Mouse (Mus musculus): Measurements from ENCODE around the gene Pdrg1. TPM values are rescaled to one million over a fixed set of nuclear protein-coding genes. Genes with fewer than 3 reads are reported as not detected.

The Pdrg1 gene
- polyA plus RNA-seq, 1 experiment, result 93.1 TPM

- Histone ChIP-seq H3K27ac (ENCODE audit: control insufficient read depth, insufficient read depth, low read length) (no peak overlapping the region), H3K4me1 (replicated peaks; ENCODE audit: control insufficient read depth, insufficient read depth, low read length) (no peaks in the 10 kb centered on the region), H3K27me3 (ENCODE audit: control insufficient read depth, insufficient read depth, low read length) (no peaks in the 10 kb centered on the region), H3K36me3 (ENCODE audit: control insufficient read depth, insufficient read depth, low read length) (no peaks in the 10 kb centered on the region), H3K4me3 (ENCODE audit: control insufficient read depth, insufficient read depth, low read length) (no peak overlapping the region)
- 90% methylated on average over 3 of the region's 3 CpGs for WGBS
- no peak for TF ChIP-seq CTCF (IDR thresholded peaks at IDR 0.05; ENCODE audit: borderline replicate concordance, control insufficient read depth, extremely low read depth, insufficient read depth, low read length, poor library complexity)
- no peak for TF ChIP-seq POLR2A (IDR thresholded peaks at IDR 0.05; ENCODE audit: control insufficient read depth, extremely low read depth, insufficient read depth, low read length, poor library complexity)
- DNase-seq, result no peak
Measured at GRCm38 (mm10) chr2:152976991-152977390, 38.2 kb downstream of the Pdrg1 start.

GRCm38 (mm10) chr2:152965555-152965954 lies 49.7 kb downstream of the Pdrg1 start:
- DNase-seq, result no peak
- Histone ChIP-seq H3K36me3 (ENCODE audit: control insufficient read depth, insufficient read depth, low read length) (no peaks in the 10 kb centered on the region), H3K27me3 (ENCODE audit: control insufficient read depth, insufficient read depth, low read length) (no peaks in the 10 kb centered on the region), H3K27ac (ENCODE audit: control insufficient read depth, insufficient read depth, low read length) (no peak overlapping the region), H3K4me3 (ENCODE audit: control insufficient read depth, insufficient read depth, low read length) (no peak overlapping the region), H3K4me1 (replicated peaks; ENCODE audit: control insufficient read depth, insufficient read depth, low read length) (0 out of 2 replicates have a peak, but pooled peaks cover 4% of the 10 kb centered on the region)
- TF ChIP-seq CTCF (IDR thresholded peaks at IDR 0.05; ENCODE audit: borderline replicate concordance, control insufficient read depth, extremely low read depth, insufficient read depth, low read length, poor library complexity) (no peak), POLR2A (IDR thresholded peaks at IDR 0.05; ENCODE audit: control insufficient read depth, extremely low read depth, insufficient read depth, low read length, poor library complexity) (no peak)
- 71% methylated on average over 4 of the region's 4 CpGs for whole genome bisulfite sequencing

GRCm38 (mm10) chr2:152962091-152962793 lies 53.0 kb downstream of the Pdrg1 start, which contains the start of gene Ttll9:
Gene Ttll9, plus strand, starts transcription at chr2:152962485.
- peak; percentile 16 for DNase-seq
- Histone ChIP-seq H3K4me3 (ENCODE audit: control insufficient read depth, insufficient read depth, low read length) (peak within 1 kb of the TSS; percentile 34), H3K27me3 (ENCODE audit: control insufficient read depth, insufficient read depth, low read length) (no peaks in the 10 kb centered on the region), H3K36me3 (ENCODE audit: control insufficient read depth, insufficient read depth, low read length) (no peaks in the 10 kb centered on the region), H3K4me1 (replicated peaks; ENCODE audit: control insufficient read depth, insufficient read depth, low read length) (0 out of 2 replicates have a peak, but pooled peaks cover 4% of the 10 kb centered on the region), H3K27ac (ENCODE audit: control insufficient read depth, insufficient read depth, low read length) (no peak within 1 kb of the TSS)
- no peak for TF ChIP-seq POLR2A (IDR thresholded peaks at IDR 0.05; ENCODE audit: control insufficient read depth, extremely low read depth, insufficient read depth, low read length, poor library complexity)
- no peak for TF ChIP-seq CTCF (IDR thresholded peaks at IDR 0.05; ENCODE audit: borderline replicate concordance, control insufficient read depth, extremely low read depth, insufficient read depth, low read length, poor library complexity)
- 1% methylated on average over 34 of the region's 34 CpGs for WGBS

Other genes starting within 250 kb of the Pdrg1 start
- gene Bcl2l1, start 183.7 kb downstream of the Pdrg1 start, polyA plus RNA-seq (2012; rRNA removed), result 205 and 207 TPM in 2 replicates
- 16.1 and 19.1 TPM in 2 replicates for gene Tpx2, start 167.5 kb downstream of the Pdrg1 start, polyA plus RNA-seq (2012; rRNA removed)
- gene Mylk2, start 104.1 kb downstream of the Pdrg1 start, polyA plus RNA-seq (2012; rRNA removed), result 0.20 and 0.34 TPM in 2 replicates
- gene Foxs1, start 82.2 kb downstream of the Pdrg1 start, polyA plus RNA-seq (2012; rRNA removed), result 7.7 and 8.6 TPM in 2 replicates
- gene Dusp15, start 63.7 kb downstream of the Pdrg1 start, polyA plus RNA-seq (2012; rRNA removed), result 3.8 and 5.7 TPM in 2 replicates
- gene Ttll9, start 52.9 kb downstream of the Pdrg1 start, polyA plus RNA-seq (2012; rRNA removed), result 2.0 and 2.1 TPM in 2 replicates
- 0.06 and 0.16 TPM in 2 replicates for gene Xkr7, start 16.4 kb upstream of the Pdrg1 start, polyA plus RNA-seq (2012; rRNA removed)
- 4.9 and 9.2 TPM in 2 replicates for gene Ccm2l, start 50.5 kb upstream of the Pdrg1 start, polyA plus RNA-seq (2012; rRNA removed)
- gene Hck, start 93.0 kb upstream of the Pdrg1 start, polyA plus RNA-seq (2012; rRNA removed), result 14.6 and 22.1 TPM in 2 replicates
- 42.5 and 43.9 TPM in 2 replicates for gene Tm9sf4, start 145.9 kb upstream of the Pdrg1 start, polyA plus RNA-seq (2012; rRNA removed)
- 44.6 and 45.4 TPM in 2 replicates for gene Tspyl3, start 210.0 kb upstream of the Pdrg1 start, polyA plus RNA-seq (2012; rRNA removed)
- 29.3 and 34.4 TPM in 2 replicates for gene Plagl2, start 226.0 kb upstream of the Pdrg1 start, polyA plus RNA-seq (2012; rRNA removed)
- 30.2 and 30.8 TPM in 2 replicates for gene Pofut1, start 226.1 kb upstream of the Pdrg1 start, polyA plus RNA-seq (2012; rRNA removed)